Mouse (Mus musculus): ENCODE measurements around the gene Sec23b.

GRCm38 (mm10) chr2:144519772-144520171 is 36.3 kb upstream of the Sec23b start:
- no peak for TF ChIP-seq TAL1 (IDR thresholded peaks at IDR 0.05; ENCODE audit: low read length)
- no peak for TF ChIP-seq GATA1 (IDR thresholded peaks at IDR 0.05; ENCODE audit: low read length)
